Mouse (Mus musculus): Measurements from ENCODE around the gene Sowahb.

GRCm38 (mm10) chr5:92994861-92995260, 50.0 kb downstream of the Sowahb start:
- TF ChIP-seq CTCF (IDR thresholded peaks at IDR 0.05) (no peak), EP300 (IDR thresholded peaks at IDR 0.05) (no peak)

Data from lung, postnatal 0 days (tissue).